Mouse (Mus musculus) MEL (cell line): Measurements from ENCODE around the gene Rhox4g. TPM values are rescaled to one million over a fixed set of nuclear protein-coding genes. Genes with fewer than 3 reads are reported as not detected.
"Not testable (repeated sequence)": the region's sequence is repeated elsewhere in the genome, so short reads cannot be mapped to it uniquely, and the experiment has no call there.

Source experiments
- DNase-seq: peaks from one replicate; pipeline ENCODE4 v3.0.0; 2011; ENCODE audit warnings: low read depth, low spot score
- H3K27ac ChIP-seq: 2 replicates; pipeline ENCODE4 v1.5.1; 2012; ENCODE audit warnings: low read depth, mild to moderate bottlenecking, control low read depth, low read length, moderate library complexity; ENCODE audit not compliant: control insufficient read depth
- H3K27me3 ChIP-seq, 2 experiments: fragments of 150-350 bp in 1 of 2; sonication (generic) in 1 of 2; 2 replicates each; pipeline ENCODE4 v1.6.1; 2012; ENCODE audit warnings: low read length in 2 of 2, mild to moderate bottlenecking in 2 of 2, improper control_type of control experiment in 1 of 2, moderate library complexity in 1 of 2; ENCODE audit not compliant: insufficient read depth in 2 of 2, control insufficient read depth in 1 of 2
- H3K36me3 ChIP-seq, 2 experiments: 2 replicates each; pipeline ENCODE4 v1.6.1; 2012 to 2014; ENCODE audit warnings: low read length in 2 of 2, improper control_type of control experiment in 1 of 2, inconsistent platforms in 1 of 2, mild to moderate bottlenecking in 1 of 2; ENCODE audit not compliant: insufficient read depth in 2 of 2, control insufficient read depth in 1 of 2
- H3K4me1 ChIP-seq, 2 experiments: fragments of 150-350 bp in 1 of 2; sonication (generic) in 1 of 2; 2 replicates each; pipeline ENCODE4 v1.6.1; 2012; ENCODE audit warnings: low read length in 2 of 2, improper control_type of control experiment in 1 of 2, mild to moderate bottlenecking in 1 of 2; ENCODE audit not compliant: insufficient read depth in 2 of 2, control insufficient read depth in 1 of 2
- H3K4me3 ChIP-seq, 2 experiments: fragments of 150-350 bp in 1 of 2; sonication (generic) in 1 of 2; 2 replicates each; pipeline ENCODE4 v1.5.1; 2012; ENCODE audit warnings: low read depth in 2 of 2, low read length in 2 of 2, mild to moderate bottlenecking in 2 of 2, moderate library complexity in 2 of 2, control low read depth in 1 of 2, improper control_type of control experiment in 1 of 2; ENCODE audit not compliant: control insufficient read depth in 1 of 2, insufficient read depth in 1 of 2
- H3K79me2 ChIP-seq: 2 replicates; pipeline ENCODE4 v1.6.1; 2012; ENCODE audit warnings: mild to moderate bottlenecking, low read length, moderate library complexity; ENCODE audit not compliant: control insufficient read depth, poor library complexity, insufficient read depth
- H3K9ac ChIP-seq: 2 replicates; pipeline ENCODE4 v1.6.1; 2012; ENCODE audit warnings: low read depth, mild to moderate bottlenecking, control low read depth, low read length, moderate library complexity; ENCODE audit not compliant: control insufficient read depth, poor library complexity, severe bottlenecking
- H3K9me3 ChIP-seq: fragments of 150-350 bp; sonication (generic); replicated peaks from 2 replicates; pipeline ENCODE4 v1.6.1; 2012; ENCODE audit warnings: mild to moderate bottlenecking, low read length, improper control_type of control experiment, moderate library complexity; ENCODE audit not compliant: insufficient read depth
- BHLHE40 ChIP-seq: IDR thresholded peaks from 2 replicates; pipeline ENCODE4 v1.6.1; 2012; ENCODE audit warnings: low read depth, mild to moderate bottlenecking, inconsistent platforms, low read length, improper control_type of control experiment, borderline replicate concordance
- CHD1 ChIP-seq: IDR thresholded peaks from 2 replicates; pipeline ENCODE4 v1.6.1; 2012; ENCODE audit warnings: low read depth, mild to moderate bottlenecking, inconsistent platforms, low read length, improper control_type of control experiment
- CTCF ChIP-seq, 3 experiments: IDR thresholded peaks in 2 of 3; conservative IDR thresholded peaks in 1 of 3; 2 replicates each; pipeline ENCODE4 v1.5.1; 2011 to 2012; ENCODE audit warnings: low read length in 3 of 3, low read depth in 2 of 3, mild to moderate bottlenecking in 2 of 3, improper control_type of control experiment in 1 of 3, inconsistent platforms in 1 of 3, mixed read lengths in 1 of 3, moderate library complexity in 1 of 3; ENCODE audit not compliant: control insufficient read depth in 1 of 3, insufficient read depth in 1 of 3, poor library complexity in 1 of 3, severe bottlenecking in 1 of 3
- ELF1 ChIP-seq: IDR thresholded peaks from 2 replicates; pipeline ENCODE4 v1.6.1; 2014; ENCODE audit warnings: low read depth, mild to moderate bottlenecking, inconsistent platforms, low read length, improper control_type of control experiment, moderate library complexity
- JUND ChIP-seq: IDR thresholded peaks from 2 replicates; pipeline ENCODE4 v1.6.1; 2011; ENCODE audit warnings: low read depth, mild to moderate bottlenecking, improper control_type of control experiment, low read length
- KAT2A ChIP-seq: conservative IDR thresholded peaks from 2 replicates; pipeline ENCODE4 v1.6.1; 2012; ENCODE audit warnings: low read depth, low read length, improper control_type of control experiment, inconsistent platforms
- MAFK ChIP-seq: IDR thresholded peaks from 2 replicates; pipeline ENCODE4 v1.6.1; 2011; ENCODE audit warnings: low read depth, mild to moderate bottlenecking, low read length, improper control_type of control experiment, borderline replicate concordance
- MAX ChIP-seq: IDR thresholded peaks from 2 replicates; pipeline ENCODE4 v1.6.1; 2011; ENCODE audit warnings: low read length, improper control_type of control experiment
- MAZ ChIP-seq: IDR thresholded peaks from 2 replicates; pipeline ENCODE4 v1.6.1; 2012; ENCODE audit warnings: low read depth, mild to moderate bottlenecking, inconsistent platforms, low read length, improper control_type of control experiment
- MEF2A ChIP-seq: IDR thresholded peaks from 2 replicates; pipeline ENCODE4 v1.6.1; 2014; ENCODE audit warnings: low read depth, mild to moderate bottlenecking, inconsistent platforms, low read length, improper control_type of control experiment; ENCODE audit not compliant: poor library complexity, insufficient replicate concordance, severe bottlenecking; ENCODE audit errors: extremely low read depth
- MXI1 ChIP-seq: IDR thresholded peaks from 2 replicates; pipeline ENCODE4 v1.6.1; 2011; ENCODE audit warnings: mild to moderate bottlenecking, low read depth, low read length, improper control_type of control experiment
- MYB ChIP-seq: IDR thresholded peaks from 2 replicates; pipeline ENCODE4 v1.6.1; 2011; ENCODE audit warnings: mild to moderate bottlenecking, low read depth, low read length, improper control_type of control experiment
- NELFE ChIP-seq: IDR thresholded peaks from 2 replicates; pipeline ENCODE4 v1.6.1; 2011; ENCODE audit warnings: low read depth, low read length, improper control_type of control experiment
- NRF1 ChIP-seq: IDR thresholded peaks from 2 replicates; pipeline ENCODE4 v1.6.1; 2014; ENCODE audit warnings: low read depth, mild to moderate bottlenecking, inconsistent platforms, low read length, improper control_type of control experiment, moderate library complexity; ENCODE audit not compliant: poor library complexity, insufficient read depth, severe bottlenecking
- POLR2AphosphoS2 ChIP-seq: IDR thresholded peaks from 2 replicates; pipeline ENCODE4 v1.6.1; 2011; ENCODE audit warnings: low read length, improper control_type of control experiment
- POLR2AphosphoS5 ChIP-seq: IDR thresholded peaks from 2 replicates; pipeline ENCODE4 v1.6.1; 2012; ENCODE audit warnings: low read depth, borderline replicate concordance, mild to moderate bottlenecking, inconsistent platforms, low read length, moderate library complexity, mixed read lengths
- SMC3 ChIP-seq: IDR thresholded peaks from 2 replicates; pipeline ENCODE4 v1.6.1; 2011; ENCODE audit warnings: low read depth, low read length, improper control_type of control experiment
- TBP ChIP-seq: IDR thresholded peaks from 2 replicates; pipeline ENCODE4 v1.8.0; 2011; ENCODE audit warnings: low read depth, low read length, improper control_type of control experiment
- TCF12 ChIP-seq: IDR thresholded peaks from 2 replicates; pipeline ENCODE4 v1.6.1; 2014; ENCODE audit warnings: low read depth, mild to moderate bottlenecking, inconsistent platforms, low read length, improper control_type of control experiment, moderate library complexity
- UBTF ChIP-seq: IDR thresholded peaks from 2 replicates; pipeline ENCODE4 v1.6.1; 2012; ENCODE audit warnings: low read depth, mild to moderate bottlenecking, inconsistent platforms, low read length, improper control_type of control experiment, moderate library complexity, borderline replicate concordance; ENCODE audit not compliant: insufficient read depth
- USF1 ChIP-seq: IDR thresholded peaks from 2 replicates; pipeline ENCODE4 v1.6.1; 2014; ENCODE audit warnings: low read depth, mild to moderate bottlenecking, inconsistent platforms, low read length, improper control_type of control experiment, moderate library complexity
- ZMIZ1 ChIP-seq: IDR thresholded peaks from 2 replicates; pipeline ENCODE4 v1.6.1; 2012; ENCODE audit warnings: low read depth, mild to moderate bottlenecking, inconsistent platforms, low read length, improper control_type of control experiment, moderate library complexity
- polyA plus RNA-seq, 2 experiments: library from polyadenylated mRNA; stranded (reverse) in 1 of 2; unstranded in 1 of 2; fragments of >175 nt in 1 of 2; fragments of >200 nt in 1 of 2; gene quantifications; 2 replicates each; pipeline versions ENCODE4 v1.2.1 to v1.2.4; 2012; ENCODE audit warnings: low replicate concordance in 2 of 2, low read depth in 1 of 2; ENCODE audit not compliant: insufficient read length in 2 of 2, insufficient read depth in 1 of 2, missing spikeins in 1 of 2
- total RNA-seq: library from RNA; depleted of rRNA; stranded (reverse); fragments of 300-350 nt; gene quantifications from 2 replicates; pipeline ENCODE4 v1.2.3, GENCODE M21; 2012; rRNA removed

Gene Rhox4g
- total RNA-seq (not detected in 2 replicates), polyA plus RNA-seq (not detected)

DNA sequence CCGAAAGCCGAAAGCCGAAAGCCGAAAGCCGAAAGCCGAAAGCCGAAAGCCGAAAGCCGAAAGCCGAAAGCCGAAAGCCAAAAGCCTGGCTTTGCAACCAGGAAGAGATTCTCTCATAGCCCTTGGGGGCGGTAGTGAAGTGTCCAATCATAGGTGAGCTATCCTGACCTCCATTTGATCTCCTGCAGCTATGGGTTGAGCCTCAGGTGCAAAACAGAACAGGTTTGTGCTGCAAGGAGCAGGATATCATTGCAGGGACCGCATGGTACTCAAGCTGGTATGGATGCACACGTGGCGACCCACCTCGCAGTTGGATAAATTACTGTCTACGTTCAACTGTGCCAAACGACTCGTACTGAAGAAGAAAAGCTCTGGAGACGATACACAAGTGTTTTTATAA is at the start of gene Rhox4g:
Rhox4g (minus strand) TSS at position 101 of the 400 bp plus-strand sequence.
- H3K27ac ChIP-seq, H3K79me2 ChIP-seq, H3K4me3 ChIP-seq, DNase-seq, H3K27me3 ChIP-seq, H3K4me1 ChIP-seq, H3K9ac ChIP-seq, H3K9me3 ChIP-seq, H3K36me3 ChIP-seq: not testable (repeated sequence)

DNA sequence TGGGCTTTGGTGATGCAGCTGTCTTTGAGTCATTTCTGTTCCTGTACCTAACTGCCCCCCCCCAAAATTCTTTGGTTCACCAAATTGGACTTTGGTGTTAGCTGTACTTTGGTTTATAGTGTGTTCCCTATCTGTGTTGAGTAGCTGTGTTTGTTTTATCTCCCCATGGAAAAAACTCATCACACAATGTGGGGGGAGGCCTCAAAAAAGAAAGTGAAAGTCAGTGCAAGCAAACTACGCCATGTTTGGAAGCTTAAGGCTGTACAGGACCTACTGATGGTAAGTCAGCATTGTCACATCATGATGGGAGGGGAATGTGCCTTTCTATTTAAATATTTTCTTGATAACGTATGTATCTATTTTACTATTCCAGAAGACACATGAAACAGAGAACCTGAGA is 41.1 kb upstream of the Rhox4g start:
- Histone ChIP-seq H3K27me3 (no peaks in the 10 kb centered on the region), H3K36me3 (no peaks in the 10 kb centered on the region), H3K4me1 (no peaks in the 10 kb centered on the region), H3K9me3 (no peaks in the 10 kb centered on the region), H3K27ac (no peak overlapping the region), H3K9ac (no peak overlapping the region), H3K79me2 (no peaks in the 10 kb centered on the region), H3K4me3 (peak overlapping the region in 1 of 2 experiments; percentile 26; a peak in 2 of 4 replicates)
- TF ChIP-seq KAT2A (no peak), ZMIZ1 (no peak), TBP (no peak), CTCF (IDR thresholded peaks at IDR 0.05 in 2 of 3, conservative IDR thresholded peaks at IDR 0.05 in 1 of 3; ENCODE audit: control insufficient read depth in 1 of 3, insufficient read depth in 1 of 3, low read depth in 2 of 3, low read length in 3 of 3, poor library complexity in 1 of 3, severe bottlenecking in 1 of 3) (no peak), POLR2AphosphoS5 (no peak), MYB (no peak), UBTF (no peak), NELFE (no peak), MAZ (no peak), MAX (no peak), SMC3 (no peak), NRF1 (no peak)
- no peak for DNase-seq

DNA sequence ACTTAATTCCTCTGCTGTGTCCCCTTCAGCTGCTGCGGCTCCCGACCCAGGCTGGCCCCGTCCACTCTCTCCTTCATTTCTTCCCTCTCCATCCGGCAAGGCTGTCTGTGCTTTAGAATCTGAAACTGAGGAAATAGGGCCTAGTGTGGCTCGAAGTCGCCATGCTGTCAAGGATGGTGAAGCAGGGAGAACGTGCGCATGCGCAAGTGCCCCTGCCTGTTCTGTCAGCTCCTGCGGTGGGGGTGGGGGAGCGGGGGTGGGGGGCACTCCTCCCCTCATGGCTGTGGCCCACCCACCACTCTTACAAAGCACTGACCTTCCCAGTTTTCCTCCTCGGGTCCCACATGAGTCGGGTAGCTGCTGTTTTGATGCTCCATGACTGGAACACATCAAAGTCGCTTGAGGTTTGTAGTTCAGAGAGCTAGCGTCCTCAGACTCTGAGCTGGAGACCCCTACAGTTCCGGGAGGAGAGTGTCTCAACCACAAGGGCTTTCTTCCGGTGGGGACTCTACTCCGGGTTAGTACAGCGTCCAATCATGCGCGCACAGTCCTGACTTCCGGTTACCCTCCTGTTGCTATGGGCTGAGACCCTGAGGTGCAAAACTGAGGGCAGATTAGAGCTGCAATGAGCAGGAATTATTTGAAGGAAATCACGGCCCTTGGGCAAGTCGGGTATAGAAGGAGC is 32.0 kb upstream of the Rhox4g start:
- no peaks in the 10 kb centered on the region for H3K9me3 ChIP-seq
- no peaks in the 10 kb centered on the region for H3K79me2 ChIP-seq
- H3K27me3 ChIP-seq: no peaks in the 10 kb centered on the region
- no peak overlapping the region for H3K9ac ChIP-seq
- no peak overlapping the region for H3K27ac ChIP-seq
- no peak overlapping the region for H3K4me3 ChIP-seq
- no peak for DNase-seq
- no peaks in the 10 kb centered on the region for H3K36me3 ChIP-seq
- no peaks in the 10 kb centered on the region for H3K4me1 ChIP-seq
- TF ChIP-seq CTCF (IDR thresholded peaks at IDR 0.05 in 2 of 3, conservative IDR thresholded peaks at IDR 0.05 in 1 of 3; ENCODE audit: control insufficient read depth in 1 of 3, insufficient read depth in 1 of 3, low read depth in 2 of 3, low read length in 3 of 3, poor library complexity in 1 of 3, severe bottlenecking in 1 of 3) (no peak), CHD1 (no peak), NELFE (no peak), JUND (no peak), TCF12 (no peak), MYB (no peak), ZMIZ1 (no peak), USF1 (no peak), POLR2AphosphoS2 (no peak), NRF1 (no peak), MEF2A (no peak), POLR2AphosphoS5 (no peak), MXI1 (no peak), TBP (no peak), UBTF (no peak), MAX (no peak), BHLHE40 (no peak), ELF1 (no peak), MAFK (no peak)
